ENCODE assay signal across 20 mouse cellular contexts in the genomic region with DNA sequence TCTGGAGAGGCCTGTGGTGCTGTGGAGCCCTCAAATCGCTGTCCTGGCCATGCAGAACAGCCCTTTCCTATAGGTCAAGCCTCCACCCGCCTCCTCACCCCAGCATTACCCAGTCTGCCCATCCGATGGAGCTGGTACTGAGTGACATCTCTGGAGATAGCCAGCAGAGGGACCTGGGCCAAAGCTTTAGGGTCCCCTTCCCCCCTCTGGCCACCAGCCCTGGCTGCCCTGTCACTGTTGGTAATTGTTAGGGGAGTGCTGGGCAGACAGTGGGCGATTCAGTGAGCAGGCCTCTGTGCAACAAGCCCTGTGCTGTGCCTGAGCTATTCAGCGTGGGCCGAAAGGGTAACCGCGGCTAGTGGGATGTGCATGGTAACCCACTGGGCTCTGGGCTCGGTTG. TPM values are rescaled to one million over a fixed set of nuclear protein-coding genes. Genes with fewer than 3 reads are reported as not detected.
DNase-seq lines count a peak whose midpoint lies in the region; ATAC-seq and TF ChIP-seq lines count a peak whose summit lies in the region.
"Had no signal": no experiment of that assay in that cellular context is flagged by ENCODE, and none has a peak within 500 bp of the region (broad histone marks: within the 10 kb centered on the region; RNA-seq: fewer than 3 reads in every experiment).

No protein-coding gene starts in this region.

- no peak overlapping the region for H3K9ac ChIP-seq in hindbrain, embryonic 16.5 days (ENCODE audit: low read depth, low read length)
- H3K9ac ChIP-seq in hindbrain, embryonic 12.5 days, result no peak overlapping the region
- H3K9ac ChIP-seq: liver, embryonic 12.5 days; neural tube, embryonic 13.5 days had no signal

- no peaks in the 10 kb centered on the region for H3K4me1 ChIP-seq in hindbrain, embryonic 16.5 days (ENCODE audit: control insufficient read depth, insufficient read depth, low read depth, low read length)
- no peaks in the 10 kb centered on the region for H3K4me1 ChIP-seq in hindbrain, embryonic 12.5 days
- H3K4me1 ChIP-seq: hindbrain, embryonic 10.5 days; liver, embryonic 12.5 days; neural tube, embryonic 13.5 days had no signal

- H3K4me3 ChIP-seq in hindbrain, embryonic 16.5 days (ENCODE audit: low read length), result no peak overlapping the region
- no peak overlapping the region for H3K4me3 ChIP-seq in hindbrain, embryonic 12.5 days
- no peak overlapping the region for H3K4me3 ChIP-seq in layer of hippocampus, adult 2 months
- H3K4me3 ChIP-seq: hindbrain, embryonic 10.5 days; liver, embryonic 12.5 days; neural tube, embryonic 13.5 days had no signal

- H3K4me2 ChIP-seq in hindbrain, embryonic 16.5 days (ENCODE audit: low read length), result no peak overlapping the region
- no peak overlapping the region for H3K4me2 ChIP-seq in hindbrain, embryonic 12.5 days (replicated peaks)
- H3K4me2 ChIP-seq: heart, embryonic 11.5 days; liver, embryonic 12.5 days; neural tube, embryonic 13.5 days had no signal

- H3K36me3 ChIP-seq in hindbrain, embryonic 16.5 days (ENCODE audit: control insufficient read depth, insufficient read depth, low read length), result no peaks in the 10 kb centered on the region
- no peaks in the 10 kb centered on the region for H3K36me3 ChIP-seq in hindbrain, embryonic 12.5 days
- H3K36me3 ChIP-seq: hindbrain, embryonic 10.5 days; liver, embryonic 12.5 days; neural tube, embryonic 13.5 days had no signal

- H3K27me3 ChIP-seq in hindbrain, embryonic 16.5 days (replicated peaks; ENCODE audit: control insufficient read depth, insufficient read depth, low read length), result no peaks in the 10 kb centered on the region
- 0 out of 2 replicates have a peak, but pooled peaks cover 5% of the 10 kb centered on the region for H3K27me3 ChIP-seq in hindbrain, embryonic 12.5 days
- H3K27me3 ChIP-seq: neural tube, embryonic 13.5 days had no signal

- TF ChIP-seq CTCF in layer of hippocampus, adult 2 months (conservative IDR thresholded peaks at IDR 0.05), result peak; percentile 56

- peak; percentile 72; the same call in 1 of the 2 replicates for ATAC-seq in hindbrain, embryonic 16.5 days
- ATAC-seq in hindbrain, embryonic 12.5 days (ENCODE audit: low FRiP score), result no peak
- ATAC-seq: activated CD4-positive, CD25-positive, alpha-beta regulatory T cell, adult 4 months; liver, embryonic 12.5 days had no signal

- no peaks in the 10 kb centered on the region for H3K9me3 ChIP-seq in hindbrain, embryonic 16.5 days (ENCODE audit: control insufficient read depth, low read length)
- H3K9me3 ChIP-seq in hindbrain, embryonic 12.5 days (replicated peaks), result no peaks in the 10 kb centered on the region
- H3K9me3 ChIP-seq: hindbrain, embryonic 10.5 days; neural tube, embryonic 13.5 days had no signal

- H3K27ac ChIP-seq in hindbrain, embryonic 16.5 days (ENCODE audit: low read depth, low read length), result no peak overlapping the region
- no peak overlapping the region for H3K27ac ChIP-seq in hindbrain, embryonic 12.5 days
- H3K27ac ChIP-seq in layer of hippocampus, adult 2 months, result peak overlapping the region; percentile 76
- H3K27ac ChIP-seq: hindbrain, embryonic 10.5 days; liver, embryonic 12.5 days; neural tube, embryonic 13.5 days had no signal

- 83% methylated on average over 9 of the region's 9 CpGs for WGBS in hindbrain, embryonic 16.5 days
- WGBS in hindbrain, embryonic 12.5 days, result 82% methylated on average over 9 of the region's 9 CpGs

- peak; percentile 54 for DNase-seq in cerebellum, adult 9-11 months
- peak; percentile 38 to 68 for DNase-seq in layer of hippocampus, adult 2 months (ENCODE audit: low spot score in 2 of 2)
- DNase-seq in left cerebral cortex, postnatal 14 days (ENCODE audit: low spot score in 2 of 2), result peak; percentile 29 to 36
- DNase-seq in kidney, adult 18-20 months, result no peak
- no peak for DNase-seq in embryo, embryonic 10 days (ENCODE audit: low spot score)
- DNase-seq in heart, postnatal 4 days, result no peak
- DNase-seq: embryo, embryonic 11 days; kidney, adult 11 months; lung, postnatal 36 days; midbrain, embryonic 14.5 days; retina, postnatal 1 day; thymus, postnatal 14 days had no signal

- intact Hi-C loops in left cerebral cortex, postnatal 14 days (cut with DNase I), result no loop called here

RNA-seq across cellular contexts. Expression of gene Mlkl, which starts 15.5 kb away (rescaled TPM):
- polyA plus RNA-seq in hindbrain, embryonic 16.5 days (2015; fragmentation: Nextera tagmentation; extraction: Ambion mirVana), result 0.35 and 0.50 TPM in 2 replicates
- polyA plus RNA-seq in hindbrain, embryonic 12.5 days (2016; fragmentation: Nextera tagmentation; extraction: Ambion mirVana), result 0.43 and 0.82 TPM in 2 replicates
- 1 to 10 TPM in 1 of 2 experiments, under 1 TPM in 1; 0.22 to 1.1 TPM for total RNA-seq in layer of hippocampus, adult 2 months (2021)
- under 1 TPM; 0.21 to 0.68 TPM for total RNA-seq in left cerebral cortex, postnatal 14 days (2021)
- total RNA-seq in heart, postnatal 4 days (2021), result 1 to 10 TPM; 4.3 to 4.7 TPM

RNA-seq across cellular contexts. Expression of gene Fa2h, which starts 40.1 kb away (rescaled TPM):
- polyA plus RNA-seq in hindbrain, embryonic 16.5 days (2015; fragmentation: Nextera tagmentation; extraction: Ambion mirVana), result 0.85 and 1.5 TPM in 2 replicates
- polyA plus RNA-seq in hindbrain, embryonic 12.5 days (2016; fragmentation: Nextera tagmentation; extraction: Ambion mirVana), result 0.12 TPM in 1 of 2 replicates, not detected in the other
- 10 to 100 TPM; 22.0 to 23.1 TPM for total RNA-seq in layer of hippocampus, adult 2 months (2021)
- total RNA-seq in left cerebral cortex, postnatal 14 days (2021), result 10 to 100 TPM; 13.0 to 20.0 TPM
- under 1 TPM; 0.17 to 0.52 TPM for total RNA-seq in heart, postnatal 4 days (2021)
- total RNA-seq: MEL had no signal
- polyA plus RNA-seq: liver, embryonic 12.5 days had no signal

RNA-seq across cellular contexts. Expression of gene Rfwd3, which starts 53.5 kb away (rescaled TPM):
- polyA plus RNA-seq in hindbrain, embryonic 16.5 days (2015; fragmentation: Nextera tagmentation; extraction: Ambion mirVana), result 21.7 and 26.6 TPM in 2 replicates
- 53.5 and 56.0 TPM in 2 replicates for polyA plus RNA-seq in hindbrain, embryonic 12.5 days (2016; fragmentation: Nextera tagmentation; extraction: Ambion mirVana)
- total RNA-seq in layer of hippocampus, adult 2 months (2021), result 10 to 100 TPM; 20.3 to 21.5 TPM
- 10 to 100 TPM; 18.2 TPM for total RNA-seq in left cerebral cortex, postnatal 14 days (2021)
- total RNA-seq in heart, postnatal 4 days (2021), result 10 to 100 TPM; 28.4 to 30.5 TPM

Comparison
In these comparisons a context has a peak if more than half of its experiments do, and no peak if none do; other contexts are left out.
1. DNase-seq: peak in cerebellum, adult 9-11 months (single experiment), layer of hippocampus, adult 2 months (2 of 2) and left cerebral cortex, postnatal 14 days (2 of 2); none in kidney, adult 18-20 months (single experiment), embryo, embryonic 10 days (single experiment) and heart, postnatal 4 days (single experiment).
2. RNA of gene Fa2h, which starts 40.1 kb away (total RNA-seq): 22.0 to 23.1 TPM in layer of hippocampus, adult 2 months and 13.0 to 20.0 TPM in left cerebral cortex, postnatal 14 days; 0.17 to 0.52 TPM in heart, postnatal 4 days; every median in the first group is over 4 times any median in the second.